Mouse (Mus musculus) megakaryocyte, embryonic 14.5 days (primary cell): Measurements from ENCODE around the gene Rab23.

Experiments
- FLI1 ChIP-seq: IDR thresholded peaks from 2 replicates; pipeline ENCODE4 v1.6.1; 2012; ENCODE audit warnings: low read length, inconsistent platforms, mixed read lengths
- GATA1 ChIP-seq: IDR thresholded peaks from 3 replicates; pipeline ENCODE4 v1.6.1; 2012; ENCODE audit warnings: mixed read lengths, low read length, inconsistent platforms, borderline replicate concordance

DNA sequence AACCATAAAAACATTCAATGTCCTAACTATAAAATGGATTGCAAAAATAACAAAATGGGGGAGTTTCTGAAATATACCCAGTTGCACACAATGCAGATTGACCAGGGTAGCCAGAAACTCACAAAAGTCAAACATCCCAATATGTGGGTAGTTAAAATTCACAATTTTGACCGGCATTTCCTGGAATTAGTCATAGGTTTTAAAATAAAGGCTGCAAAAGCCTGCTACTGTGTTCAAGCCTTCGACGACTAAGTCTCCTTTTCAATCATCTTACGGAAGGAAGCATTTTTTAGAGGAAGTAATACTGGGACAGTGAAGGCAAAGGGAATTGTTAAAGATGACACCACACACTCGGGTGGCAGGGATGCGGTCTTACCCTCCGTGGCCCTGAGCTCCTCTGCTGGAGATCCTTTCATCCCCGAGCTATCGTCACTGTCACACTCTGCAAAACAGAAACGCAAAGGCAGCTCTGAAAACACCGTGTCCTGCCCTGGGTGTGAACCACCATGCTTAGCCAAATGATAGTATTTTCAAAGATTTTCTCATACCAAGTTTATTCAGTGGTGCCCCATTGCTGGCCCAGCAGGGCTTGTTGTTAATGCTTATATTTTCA is 45.9 kb downstream of the Rab23 start:
- TF ChIP-seq GATA1 (no peak), FLI1 (no peak)
